Mouse (Mus musculus) small intestine, adult 2 months (tissue): ENCODE measurements at regions not wholly inside any gene's neighbourhood (a gene's known extent, or its start where the extent isn't known, plus 50 kb on each side); places are given as distances from the start of the nearest gene placed in this dataset.

Experiments used
- H3K27ac ChIP-seq: fragments of 200-500 bp; 2 replicates; pipeline ENCODE4 v1.5.1; 2012; ENCODE audit warnings: low read depth, low read length, control low read depth, inconsistent platforms; ENCODE audit not compliant: insufficient read depth
- H3K27me3 ChIP-seq: fragments of 200-500 bp; 2 replicates; pipeline ENCODE4 v1.6.1; 2012; ENCODE audit warnings: mild to moderate bottlenecking, moderate library complexity, low read length, inconsistent platforms; ENCODE audit not compliant: control insufficient read depth, insufficient read depth
- H3K36me3 ChIP-seq: fragments of 200-500 bp; 2 replicates; pipeline ENCODE4 v1.6.1; 2012; ENCODE audit warnings: mild to moderate bottlenecking, low read length, control low read depth, inconsistent platforms; ENCODE audit not compliant: control insufficient read depth, insufficient read depth
- H3K4me1 ChIP-seq: fragments of 200-500 bp; 2 replicates; pipeline ENCODE4 v1.6.1; 2012; ENCODE audit warnings: low read length, inconsistent platforms, mixed read lengths; ENCODE audit not compliant: control insufficient read depth, insufficient read depth, insufficient read length
- H3K4me3 ChIP-seq: fragments of 200-500 bp; 2 replicates; pipeline ENCODE4 v1.5.1; 2012; ENCODE audit warnings: low read depth, mild to moderate bottlenecking, control low read depth, inconsistent platforms, low read length, moderate library complexity
- CTCF ChIP-seq: fragments of 200-500 bp; IDR thresholded peaks from 2 replicates; pipeline ENCODE4 v1.5.1; 2012; ENCODE audit warnings: low read depth, mild to moderate bottlenecking, control low read depth, inconsistent platforms, low read length, moderate library complexity, mixed read lengths; ENCODE audit not compliant: insufficient replicate concordance, insufficient read length; ENCODE audit errors: extremely low read depth
- POLR2A ChIP-seq: fragments of 200-500 bp; IDR thresholded peaks from 2 replicates; pipeline ENCODE4 v1.6.1; 2012; ENCODE audit warnings: low read depth, mild to moderate bottlenecking, control low read depth, inconsistent platforms, low read length, moderate library complexity
- WGBS: fragments of 180-500 bp; shearing (Covaris S2); methylation state at CpG from one replicate; pipeline ENCODE4 v1.1.7; 2018; 5-methylcytosine and 5-hydroxymethylcytosine counted together

GRCm38 (mm10) chr10:37880841-37881240 lies 742.1 kb upstream of the Marcks start:
- no peak for TF ChIP-seq CTCF
- TF ChIP-seq POLR2A, result no peak
- H3K27me3 ChIP-seq, result no peaks in the 10 kb centered on the region
- WGBS, result 80% methylated on average over 5 of the region's 5 CpGs

GRCm38 (mm10) chr10:37873925-37874324 lies 735.2 kb upstream of the Marcks start:
- Histone ChIP-seq H3K4me3 (no peak overlapping the region), H3K4me1 (no peaks in the 10 kb centered on the region), H3K36me3 (no peaks in the 10 kb centered on the region), H3K27me3 (no peaks in the 10 kb centered on the region), H3K27ac (no peak overlapping the region)
- no peak for TF ChIP-seq POLR2A
- TF ChIP-seq CTCF, result no peak
- WGBS, result 65% methylated on average over 2 of the region's 2 CpGs

More at GRCm38 (mm10) chr10:37880841-37881240, 742.1 kb upstream of the Marcks start:
- H3K4me3 ChIP-seq, result no peak overlapping the region
- H3K4me1 ChIP-seq, result no peaks in the 10 kb centered on the region
- H3K36me3 ChIP-seq, result no peaks in the 10 kb centered on the region
- H3K27ac ChIP-seq, result no peak overlapping the region

- no peak overlapping the region for H3K27ac ChIP-seq
- 71% methylated on average over 4 of the region's 4 CpGs for WGBS
These were observed 722.3 kb upstream of the Marcks start for GRCm38 (mm10) chr10:37861001-37861400.

GRCm38 (mm10) chr10:37849291-37849846 lies 710.6 kb upstream of the Marcks start:
- H3K4me3 ChIP-seq, result no peak overlapping the region
- H3K36me3 ChIP-seq, result no peaks in the 10 kb centered on the region
- TF ChIP-seq CTCF (no peak), POLR2A (no peak)
- no peaks in the 10 kb centered on the region for H3K27me3 ChIP-seq
- H3K4me1 ChIP-seq, result no peaks in the 10 kb centered on the region
- 80% methylated on average over 1 of the region's 1 CpGs for WGBS
- no peak overlapping the region for H3K27ac ChIP-seq

More at GRCm38 (mm10) chr10:37861001-37861400, 722.3 kb upstream of the Marcks start:
- Histone ChIP-seq H3K36me3 (no peaks in the 10 kb centered on the region), H3K4me3 (no peak overlapping the region), H3K27me3 (no peaks in the 10 kb centered on the region), H3K4me1 (no peaks in the 10 kb centered on the region)
- TF ChIP-seq CTCF (no peak), POLR2A (no peak)

DNA sequence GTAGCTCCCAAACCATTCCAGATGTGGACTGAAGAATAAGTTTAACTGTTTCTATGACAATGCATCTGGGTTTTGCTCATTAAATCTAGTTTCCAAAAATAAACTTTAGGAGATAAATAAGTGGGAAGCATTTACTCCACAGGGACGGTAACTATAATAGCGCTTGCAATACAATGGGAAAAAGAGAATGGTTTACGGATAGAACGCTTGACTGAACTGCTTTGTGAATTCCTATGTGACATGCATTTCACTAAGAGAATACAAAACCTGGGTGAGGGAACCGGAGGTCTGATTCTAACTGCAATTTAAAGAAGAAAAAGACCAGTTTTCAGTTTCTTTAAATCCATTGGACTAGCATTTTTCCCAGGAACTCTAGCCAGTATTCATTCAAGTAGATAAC lies 704.1 kb upstream of the Marcks start:
- no peak overlapping the region for H3K27ac ChIP-seq
- H3K27me3 ChIP-seq, result no peaks in the 10 kb centered on the region
- 85% methylated on average over 5 of the region's 5 CpGs for WGBS
- no peaks in the 10 kb centered on the region for H3K4me1 ChIP-seq
- H3K36me3 ChIP-seq, result no peaks in the 10 kb centered on the region
- no peak for TF ChIP-seq POLR2A
- TF ChIP-seq CTCF, result no peak
- no peak overlapping the region for H3K4me3 ChIP-seq

GRCm38 (mm10) chr10:37841842-37842241 lies 703.1 kb upstream of the Marcks start:
- WGBS, result 54% methylated on average over 2 of the region's 2 CpGs
- no peak for TF ChIP-seq CTCF
- no peak for TF ChIP-seq POLR2A
- no peak overlapping the region for H3K27ac ChIP-seq
- no peak overlapping the region for H3K4me3 ChIP-seq
- no peaks in the 10 kb centered on the region for H3K36me3 ChIP-seq
- H3K4me1 ChIP-seq, result no peaks in the 10 kb centered on the region
- H3K27me3 ChIP-seq, result no peaks in the 10 kb centered on the region

- WGBS, result 72% methylated on average over 2 of the region's 2 CpGs
- no peak overlapping the region for H3K4me3 ChIP-seq
- no peak for TF ChIP-seq CTCF
- no peak for TF ChIP-seq POLR2A
- no peaks in the 10 kb centered on the region for H3K27me3 ChIP-seq
- no peaks in the 10 kb centered on the region for H3K36me3 ChIP-seq
- no peaks in the 10 kb centered on the region for H3K4me1 ChIP-seq
- no peak overlapping the region for H3K27ac ChIP-seq
These were observed 699.0 kb upstream of the Marcks start for GRCm38 (mm10) chr10:37837721-37838120.
